Mouse (Mus musculus) MEL (cell line): ENCODE data around the gene Fer1l5. TPM values are rescaled to one million over a fixed set of nuclear protein-coding genes. Genes with fewer than 3 reads are reported as not detected.

Experiments
- DNase-seq: peaks from one replicate; pipeline ENCODE4 v3.0.0; 2011; ENCODE audit warnings: low read depth, low spot score
- H3K27ac ChIP-seq: 2 replicates; pipeline ENCODE4 v1.5.1; 2012; ENCODE audit warnings: low read depth, mild to moderate bottlenecking, control low read depth, low read length, moderate library complexity; ENCODE audit not compliant: control insufficient read depth
- H3K27me3 ChIP-seq, 2 experiments: fragments of 150-350 bp in 1 of 2; sonication (generic) in 1 of 2; 2 replicates each; pipeline ENCODE4 v1.6.1; 2012; ENCODE audit warnings: low read length in 2 of 2, mild to moderate bottlenecking in 2 of 2, improper control_type of control experiment in 1 of 2, moderate library complexity in 1 of 2; ENCODE audit not compliant: insufficient read depth in 2 of 2, control insufficient read depth in 1 of 2
- H3K36me3 ChIP-seq, 2 experiments: 2 replicates each; pipeline ENCODE4 v1.6.1; 2012 to 2014; ENCODE audit warnings: low read length in 2 of 2, improper control_type of control experiment in 1 of 2, inconsistent platforms in 1 of 2, mild to moderate bottlenecking in 1 of 2; ENCODE audit not compliant: insufficient read depth in 2 of 2, control insufficient read depth in 1 of 2
- H3K4me1 ChIP-seq, 2 experiments: fragments of 150-350 bp in 1 of 2; sonication (generic) in 1 of 2; 2 replicates each; pipeline ENCODE4 v1.6.1; 2012; ENCODE audit warnings: low read length in 2 of 2, improper control_type of control experiment in 1 of 2, mild to moderate bottlenecking in 1 of 2; ENCODE audit not compliant: insufficient read depth in 2 of 2, control insufficient read depth in 1 of 2
- H3K4me3 ChIP-seq, 2 experiments: fragments of 150-350 bp in 1 of 2; sonication (generic) in 1 of 2; 2 replicates each; pipeline ENCODE4 v1.5.1; 2012; ENCODE audit warnings: low read depth in 2 of 2, low read length in 2 of 2, mild to moderate bottlenecking in 2 of 2, moderate library complexity in 2 of 2, control low read depth in 1 of 2, improper control_type of control experiment in 1 of 2; ENCODE audit not compliant: control insufficient read depth in 1 of 2, insufficient read depth in 1 of 2
- H3K79me2 ChIP-seq: 2 replicates; pipeline ENCODE4 v1.6.1; 2012; ENCODE audit warnings: mild to moderate bottlenecking, low read length, moderate library complexity; ENCODE audit not compliant: control insufficient read depth, poor library complexity, insufficient read depth
- H3K9ac ChIP-seq: 2 replicates; pipeline ENCODE4 v1.6.1; 2012; ENCODE audit warnings: low read depth, mild to moderate bottlenecking, control low read depth, low read length, moderate library complexity; ENCODE audit not compliant: control insufficient read depth, poor library complexity, severe bottlenecking
- H3K9me3 ChIP-seq: fragments of 150-350 bp; sonication (generic); replicated peaks from 2 replicates; pipeline ENCODE4 v1.6.1; 2012; ENCODE audit warnings: mild to moderate bottlenecking, low read length, improper control_type of control experiment, moderate library complexity; ENCODE audit not compliant: insufficient read depth
- BHLHE40 ChIP-seq: IDR thresholded peaks from 2 replicates; pipeline ENCODE4 v1.6.1; 2012; ENCODE audit warnings: low read depth, mild to moderate bottlenecking, inconsistent platforms, low read length, improper control_type of control experiment, borderline replicate concordance
- CHD1 ChIP-seq: IDR thresholded peaks from 2 replicates; pipeline ENCODE4 v1.6.1; 2012; ENCODE audit warnings: low read depth, mild to moderate bottlenecking, inconsistent platforms, low read length, improper control_type of control experiment
- E2F4 ChIP-seq: IDR thresholded peaks from 2 replicates; pipeline ENCODE4 v1.6.1; 2011; ENCODE audit warnings: low read depth, low read length, improper control_type of control experiment, borderline replicate concordance
- EP300 ChIP-seq, 2 experiments: IDR thresholded peaks; 2 replicates each; pipeline ENCODE4 v1.6.1; 2011; ENCODE audit warnings: improper control_type of control experiment in 2 of 2, low read length in 2 of 2, low read depth in 1 of 2, mild to moderate bottlenecking in 1 of 2
- GABPA ChIP-seq: IDR thresholded peaks from 2 replicates; pipeline ENCODE4 v1.6.1; 2012; ENCODE audit warnings: low read depth, mild to moderate bottlenecking, inconsistent platforms, low read length, improper control_type of control experiment, moderate library complexity
- HCFC1 ChIP-seq: IDR thresholded peaks from 2 replicates; pipeline ENCODE4 v1.6.1; 2012; ENCODE audit warnings: low read depth, mild to moderate bottlenecking, inconsistent platforms, low read length, improper control_type of control experiment, moderate library complexity
- KAT2A ChIP-seq: conservative IDR thresholded peaks from 2 replicates; pipeline ENCODE4 v1.6.1; 2012; ENCODE audit warnings: low read depth, low read length, improper control_type of control experiment, inconsistent platforms
- MAFK ChIP-seq: IDR thresholded peaks from 2 replicates; pipeline ENCODE4 v1.6.1; 2011; ENCODE audit warnings: low read depth, mild to moderate bottlenecking, low read length, improper control_type of control experiment, borderline replicate concordance
- MAX ChIP-seq: IDR thresholded peaks from 2 replicates; pipeline ENCODE4 v1.6.1; 2011; ENCODE audit warnings: low read length, improper control_type of control experiment
- MAZ ChIP-seq: IDR thresholded peaks from 2 replicates; pipeline ENCODE4 v1.6.1; 2012; ENCODE audit warnings: low read depth, mild to moderate bottlenecking, inconsistent platforms, low read length, improper control_type of control experiment
- MEF2A ChIP-seq: IDR thresholded peaks from 2 replicates; pipeline ENCODE4 v1.6.1; 2014; ENCODE audit warnings: low read depth, mild to moderate bottlenecking, inconsistent platforms, low read length, improper control_type of control experiment; ENCODE audit not compliant: poor library complexity, insufficient replicate concordance, severe bottlenecking; ENCODE audit errors: extremely low read depth
- MXI1 ChIP-seq: IDR thresholded peaks from 2 replicates; pipeline ENCODE4 v1.6.1; 2011; ENCODE audit warnings: mild to moderate bottlenecking, low read depth, low read length, improper control_type of control experiment
- NELFE ChIP-seq: IDR thresholded peaks from 2 replicates; pipeline ENCODE4 v1.6.1; 2011; ENCODE audit warnings: low read depth, low read length, improper control_type of control experiment
- NRF1 ChIP-seq: IDR thresholded peaks from 2 replicates; pipeline ENCODE4 v1.6.1; 2014; ENCODE audit warnings: low read depth, mild to moderate bottlenecking, inconsistent platforms, low read length, improper control_type of control experiment, moderate library complexity; ENCODE audit not compliant: poor library complexity, insufficient read depth, severe bottlenecking
- SIN3A ChIP-seq: IDR thresholded peaks from 2 replicates; pipeline ENCODE4 v1.6.1; 2012; ENCODE audit warnings: low read length, improper control_type of control experiment, inconsistent platforms
- SMC3 ChIP-seq: IDR thresholded peaks from 2 replicates; pipeline ENCODE4 v1.6.1; 2011; ENCODE audit warnings: low read depth, low read length, improper control_type of control experiment
- TCF12 ChIP-seq: IDR thresholded peaks from 2 replicates; pipeline ENCODE4 v1.6.1; 2014; ENCODE audit warnings: low read depth, mild to moderate bottlenecking, inconsistent platforms, low read length, improper control_type of control experiment, moderate library complexity
- USF1 ChIP-seq: IDR thresholded peaks from 2 replicates; pipeline ENCODE4 v1.6.1; 2014; ENCODE audit warnings: low read depth, mild to moderate bottlenecking, inconsistent platforms, low read length, improper control_type of control experiment, moderate library complexity
- USF2 ChIP-seq, 2 experiments: IDR thresholded peaks; 2 replicates each; pipeline ENCODE4 v1.6.1; 2011 to 2012; ENCODE audit warnings: improper control_type of control experiment in 2 of 2, low read length in 2 of 2, borderline replicate concordance in 1 of 2, inconsistent platforms in 1 of 2, low read depth in 1 of 2, mild to moderate bottlenecking in 1 of 2; ENCODE audit not compliant: insufficient read depth in 1 of 2
- ZKSCAN1 ChIP-seq: IDR thresholded peaks from 2 replicates; pipeline ENCODE4 v1.6.1; 2012; ENCODE audit warnings: low read depth, mild to moderate bottlenecking, inconsistent platforms, low read length, improper control_type of control experiment, moderate library complexity
- polyA plus RNA-seq, 2 experiments: library from polyadenylated mRNA; stranded (reverse) in 1 of 2; unstranded in 1 of 2; fragments of >175 nt in 1 of 2; fragments of >200 nt in 1 of 2; gene quantifications; 2 replicates each; pipeline versions ENCODE4 v1.2.1 to v1.2.4; 2012; ENCODE audit warnings: low replicate concordance in 2 of 2, low read depth in 1 of 2; ENCODE audit not compliant: insufficient read length in 2 of 2, insufficient read depth in 1 of 2, missing spikeins in 1 of 2
- total RNA-seq: library from RNA; depleted of rRNA; stranded (reverse); fragments of 300-350 nt; gene quantifications from 2 replicates; pipeline ENCODE4 v1.2.3, GENCODE M21; 2012

The Fer1l5 gene
- total and polyA plus RNA-seq, 3 experiments = 2.3 TPM; not detected in 2

GRCm38 (mm10) chr1:36444471-36445464 is 72.7 kb downstream of the Fer1l5 start, which contains the start of gene Lman2l (continued):
- TF ChIP-seq USF1 = peak; percentile 35; the same call in 1 of the 2 replicates
- TF ChIP-seq SIN3A = peak; percentile 62; the same call in 1 of the 2 replicates
- no peak for TF ChIP-seq KAT2A
- TF ChIP-seq NRF1 = no peak
- TF ChIP-seq SMC3 = no peak
- TF ChIP-seq TCF12 = peak; percentile 57
- no peak for TF ChIP-seq MAZ
- peak; percentile 50; the same call in 1 of the 2 replicates for TF ChIP-seq MXI1
- no peak for TF ChIP-seq GABPA
- TF ChIP-seq BHLHE40 = no peak
- TF ChIP-seq MAX = no peak
- TF ChIP-seq MEF2A = no peak
- TF ChIP-seq EP300 (IDR thresholded peaks at IDR 0.05; ENCODE audit: low read depth in 1 of 2, low read length in 2 of 2) = no peak
- no peak for TF ChIP-seq MAFK
- TF ChIP-seq HCFC1 = peak; percentile 67; the same call in 1 of the 2 replicates
- no peak for TF ChIP-seq CHD1
- TF ChIP-seq ZKSCAN1 = no peak
- no peak for TF ChIP-seq USF2 (IDR thresholded peaks at IDR 0.05; ENCODE audit: borderline replicate concordance in 1 of 2, insufficient read depth in 1 of 2, low read depth in 1 of 2, low read length in 2 of 2)
- no peak for TF ChIP-seq E2F4

- Histone ChIP-seq H3K27me3 (no peaks in the 10 kb centered on the region), H3K27ac (peak overlapping the region; percentile 93), H3K4me1 (peaks cover 0 to 9% of the 10 kb centered on the region in 2 experiments; a peak in 3 of 4 replicates), H3K4me3 (peak overlapping the region; percentile 41 to 57), H3K9me3 (no peaks in the 10 kb centered on the region), H3K36me3 (peaks cover 0 to 16% of the 10 kb centered on the region in 2 experiments; a peak in 3 of 4 replicates), H3K79me2 (peaks cover 7% of the 10 kb centered on the region), H3K9ac (peak overlapping the region; percentile 55)
- TF ChIP-seq EP300 (IDR thresholded peaks at IDR 0.05; ENCODE audit: low read depth in 1 of 2, low read length in 2 of 2) = no peak
- peak; percentile 3; the same call in 1 of the 2 replicates for TF ChIP-seq NELFE
- no peak for DNase-seq
Observed at GRCm38 (mm10) chr1:36445508-36445907, 73.4 kb downstream of the Fer1l5 start.
